Mouse (Mus musculus) thymus, postnatal 25 days (tissue): ENCODE data around the gene Pdzd9.
A peak's percentile ranks its signal among the peaks of the same experiment; 100 is the strongest.

Experiments
- DNase-seq: peaks from one replicate; pipeline ENCODE4 v3.0.0; 2022

Gene Pdzd9

DNA sequence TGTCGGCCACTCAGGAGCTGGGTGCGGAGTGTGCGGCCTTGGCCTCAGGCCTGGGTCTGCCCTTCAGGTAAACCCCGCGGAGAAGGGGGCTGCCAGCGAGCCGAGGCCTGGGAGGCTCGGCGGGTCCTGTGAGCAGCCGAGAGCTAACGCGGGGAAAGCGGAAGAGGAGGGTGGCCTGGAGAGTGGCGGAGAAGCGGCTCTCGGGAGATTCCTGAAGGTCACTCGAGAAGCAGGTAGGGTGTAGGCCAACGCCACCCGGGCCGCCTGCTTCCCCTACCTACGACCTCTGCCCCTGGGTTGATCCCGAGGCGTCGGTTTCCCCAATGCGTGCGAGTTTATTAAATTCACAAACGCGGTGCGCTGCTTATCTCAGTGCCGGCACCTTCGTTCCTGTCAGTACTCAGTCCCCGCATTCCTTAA, 34.8 kb downstream of the Pdzd9 start:
- DNase-seq: no peak

GRCm38 (mm10) chr7:120634711-120635361, 35.3 kb downstream of the Pdzd9 start, which contains the start of gene Uqcrc2:
TSS of gene Uqcrc2 (plus strand) at chr7:120635176.
- peak; percentile 86 for DNase-seq

DNA sequence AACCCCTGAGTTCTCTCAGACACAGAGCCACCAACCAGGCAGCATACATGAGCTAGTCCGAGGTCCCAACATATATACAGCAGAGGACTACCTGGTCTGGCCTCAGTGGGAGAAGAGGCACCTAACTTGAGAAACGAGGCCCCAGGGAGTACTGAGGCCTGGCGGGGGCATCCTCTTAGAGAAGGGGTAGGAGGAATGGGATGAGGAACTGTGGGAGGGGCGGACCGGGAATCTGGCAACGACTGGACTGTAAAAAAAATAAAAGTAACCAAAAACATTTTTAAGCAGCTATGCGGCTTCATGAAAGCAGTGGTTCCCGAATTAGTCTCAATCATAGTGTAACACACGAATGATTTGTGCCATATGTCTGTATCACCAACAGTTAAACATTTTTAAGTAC, 35.8 kb downstream of the Pdzd9 start:
- no peak for DNase-seq

- DNase-seq: peak; percentile 14
Measured at GRCm38 (mm10) chr7:120632518-120632917, 37.6 kb downstream of the Pdzd9 start.

DNA sequence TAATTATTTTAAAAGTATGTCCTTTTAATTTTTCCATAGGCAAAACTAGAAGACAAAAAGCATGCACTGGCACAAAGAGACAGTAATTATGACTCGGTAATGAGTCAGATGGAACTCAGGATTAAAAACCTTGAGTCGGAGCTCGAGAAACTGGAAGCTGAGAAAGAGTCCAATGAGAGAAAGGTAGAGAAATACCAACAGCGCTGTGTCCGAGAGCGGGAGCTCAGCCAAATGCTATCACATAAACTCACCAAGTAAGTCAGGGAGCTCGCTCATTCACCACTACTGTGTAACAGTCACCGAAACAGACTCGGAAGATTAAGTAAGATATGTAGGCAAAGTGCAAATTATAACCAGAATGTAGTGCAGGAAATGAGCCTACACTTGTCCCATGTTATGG, 49.3 kb downstream of the Pdzd9 start:
- DNase-seq: no peak

- DNase-seq: no peak
Measured at GRCm38 (mm10) chr7:120620075-120620771, 49.9 kb downstream of the Pdzd9 start.
